Mouse (Mus musculus): ENCODE data around the gene Btbd1. TPM values are rescaled to one million over a fixed set of nuclear protein-coding genes. Genes with fewer than 3 reads are reported as not detected.
A peak's percentile ranks its signal among the peaks of the same experiment; 100 is the strongest.

The Btbd1 gene
- polyA plus RNA-seq, 1 experiment, result 16.1 TPM

GRCm38 (mm10) chr7:81827806-81828667 is 1.2 kb downstream of the Btbd1 start:
- DNase-seq (ENCODE audit: low read depth, low spot score), result no peak
- 5% methylated on average over 17 of the region's 17 CpGs for WGBS

GRCm38 (mm10) chr7:81825381-81825780 is 3.9 kb downstream of the Btbd1 start:
- 6% methylated on average over 3 of the region's 3 CpGs for WGBS
- no peak for DNase-seq (ENCODE audit: low read depth, low spot score)

- 23% methylated on average over 3 of the region's 3 CpGs for WGBS
- DNase-seq (ENCODE audit: low read depth, low spot score), result no peak
Measured at GRCm38 (mm10) chr7:81824906-81825305, 4.3 kb downstream of the Btbd1 start.

- DNase-seq (ENCODE audit: low read depth, low spot score), result no peak
- WGBS, result 91% methylated on average over 5 of the region's 5 CpGs
Measured at GRCm38 (mm10) chr7:81806067-81806466, 23.2 kb downstream of the Btbd1 start.

- DNase-seq (ENCODE audit: low read depth, low spot score), result peak; percentile 77
- under 1% methylated on average over 38 of the region's 38 CpGs for WGBS
Measured at GRCm38 (mm10) chr7:81789095-81789757, 40.0 kb downstream of the Btbd1 start, which contains the start of gene 3110040N11Rik. 3110040N11Rik (minus strand) TSS chr7:81789478.

GRCm38 (mm10) chr7:81788536-81788935 is 40.7 kb downstream of the Btbd1 start:
- peak; percentile 11 for DNase-seq (ENCODE audit: low read depth, low spot score)
- 2% methylated on average over 5 of the region's 5 CpGs for WGBS

- 65% methylated on average over 10 of the region's 10 CpGs for WGBS
Measured at GRCm38 (mm10) chr7:81777667-81778218, 51.5 kb downstream of the Btbd1 start.

GRCm38 (mm10) chr7:81775325-81775724 is 53.9 kb downstream of the Btbd1 start:
- WGBS, result 69% methylated on average over 5 of the region's 5 CpGs
- no peak for DNase-seq (ENCODE audit: low read depth, low spot score)

More at GRCm38 (mm10) chr7:81777667-81778218, 51.5 kb downstream of the Btbd1 start:
- DNase-seq (ENCODE audit: low read depth, low spot score), result no peak

- DNase-seq (ENCODE audit: low read depth, low spot score), result peak; percentile 16
- 42% methylated on average over 10 of the region's 10 CpGs for WGBS
Measured at GRCm38 (mm10) chr7:81772786-81773539, 56.3 kb downstream of the Btbd1 start.

- WGBS, result 3% methylated on average over 60 of the region's 60 CpGs
- DNase-seq (ENCODE audit: low read depth, low spot score), result no peak
Measured at GRCm38 (mm10) chr7:81763110-81763845, 66.0 kb downstream of the Btbd1 start.

GRCm38 (mm10) chr7:81762180-81763109 is 66.8 kb downstream of the Btbd1 start, which contains the start of gene Ramac:
Ramac (plus strand) TSS chr7:81762925.
- under 1% methylated on average over 56 of the region's 56 CpGs for WGBS
- peak; percentile 95 for DNase-seq (ENCODE audit: low read depth, low spot score)

- WGBS, result 69% methylated on average over 3 of the region's 3 CpGs
- DNase-seq (ENCODE audit: low read depth, low spot score), result no peak
Measured at GRCm38 (mm10) chr7:81747956-81748355, 81.3 kb downstream of the Btbd1 start.

GRCm38 (mm10) chr7:81744145-81744544 is 85.1 kb downstream of the Btbd1 start:
- DNase-seq (ENCODE audit: low read depth, low spot score), result peak; percentile 45
- 36% methylated on average over 4 of the region's 4 CpGs for WGBS

Other genes with a start within 250 kb of the Btbd1 start
- gene Homer2, start 121.9 kb downstream of the Btbd1 start, polyA plus RNA-seq (2012; rRNA removed), result 13.8 and 18.7 TPM in 2 replicates
- 12.3 and 12.8 TPM in 2 replicates for gene Ramac, start 66.5 kb downstream of the Btbd1 start, polyA plus RNA-seq (2012; rRNA removed)
- 33.4 and 33.5 TPM in 2 replicates for gene 3110040N11Rik, start 40.0 kb downstream of the Btbd1 start, polyA plus RNA-seq (2012; rRNA removed)
- not detected in 2 replicates for gene Gm10160, start 26.4 kb upstream of the Btbd1 start, polyA plus RNA-seq (2012; rRNA removed)
- 32.3 and 43.5 TPM in 2 replicates for gene Tm6sf1, start 29.6 kb upstream of the Btbd1 start, polyA plus RNA-seq (2012; rRNA removed)
- gene Hdgfl3, start 105.0 kb upstream of the Btbd1 start, polyA plus RNA-seq (2012; rRNA removed), result 0.67 and 0.93 TPM in 2 replicates
- 0.15 and 0.37 TPM in 2 replicates for gene Bnc1, start 162.9 kb upstream of the Btbd1 start, polyA plus RNA-seq (2012; rRNA removed)